Mouse (Mus musculus) olfactory bulb, adult 2 months (tissue): ENCODE measurements at regions not wholly inside any gene's neighbourhood (a gene's known extent, or its start where the extent isn't known, plus 50 kb on each side); places are given as distances from the start of the nearest gene placed in this dataset.

Experiments
- H3K27ac ChIP-seq: fragments of 200-500 bp; 2 replicates; pipeline ENCODE4 v1.5.1; 2012; ENCODE audit warnings: low read depth, low read length; ENCODE audit not compliant: insufficient read depth
- H3K4me1 ChIP-seq: fragments of 200-500 bp; 2 replicates; pipeline ENCODE4 v1.6.1; 2012; ENCODE audit warnings: low read length; ENCODE audit not compliant: control insufficient read depth, insufficient read depth
- H3K4me3 ChIP-seq: fragments of 200-500 bp; 2 replicates; pipeline ENCODE4 v1.5.1; 2012; ENCODE audit warnings: mild to moderate bottlenecking, low read depth, low read length, moderate library complexity; ENCODE audit not compliant: insufficient read depth
- CTCF ChIP-seq: fragments of 200-500 bp; IDR thresholded peaks from 2 replicates; pipeline ENCODE4 v1.5.1; 2012; ENCODE audit warnings: low read depth, mild to moderate bottlenecking, low read length, moderate library complexity; ENCODE audit not compliant: insufficient read depth
- POLR2A ChIP-seq: fragments of 200-500 bp; IDR thresholded peaks from 2 replicates; pipeline ENCODE4 v1.6.1; 2012; ENCODE audit warnings: mild to moderate bottlenecking, low read depth, low read length, moderate library complexity; ENCODE audit not compliant: insufficient read depth
- WGBS: fragments of 180-500 bp; shearing (Covaris S2); methylation state at CpG from one replicate; pipeline ENCODE4 v1.1.7; 2018; 5-methylcytosine and 5-hydroxymethylcytosine counted together

DNA sequence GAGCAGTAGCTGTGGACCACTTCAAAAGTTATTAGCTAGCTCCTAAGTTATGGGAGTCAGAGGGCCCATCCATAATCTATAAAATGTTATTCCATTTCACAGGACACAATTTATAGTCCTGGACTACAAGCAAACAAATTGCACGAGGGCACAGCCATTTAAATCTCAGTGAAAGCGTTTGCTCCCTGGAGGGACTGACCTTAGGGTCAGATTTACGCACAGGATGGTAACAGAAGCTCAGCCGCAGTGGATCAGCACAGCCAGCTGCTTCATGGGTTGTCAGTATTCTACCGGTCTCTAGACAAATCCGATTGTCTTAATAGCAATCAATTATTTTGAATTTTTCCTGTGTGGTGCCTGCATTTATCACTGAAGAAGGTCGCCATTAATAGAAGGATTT is 65.8 kb upstream of the Slc35f3 start:
- WGBS, result 67% methylated on average over 7 of the region's 7 CpGs
- no peak overlapping the region for H3K27ac ChIP-seq
- H3K4me1 ChIP-seq, result no peaks in the 10 kb centered on the region; the same call in 1 of the 2 replicates
- no peak overlapping the region for H3K4me3 ChIP-seq
- TF ChIP-seq POLR2A (no peak), CTCF (no peak)

- Histone ChIP-seq H3K4me3 (no peak overlapping the region), H3K4me1 (peaks cover 3% of the 10 kb centered on the region; the same call in 1 of the 2 replicates), H3K27ac (no peak overlapping the region)
- TF ChIP-seq CTCF (no peak), POLR2A (no peak)
These were observed 58.7 kb upstream of the Slc35f3 start for GRCm38 (mm10) chr8:126239684-126240083.

GRCm38 (mm10) chr8:126244321-126244720 is 54.0 kb upstream of the Slc35f3 start:
- H3K4me1 ChIP-seq, result peaks cover 7% of the 10 kb centered on the region; the same call in 1 of the 2 replicates
- H3K27ac ChIP-seq, result no peak overlapping the region
- 53% methylated on average over 4 of the region's 4 CpGs for WGBS
- no peak overlapping the region for H3K4me3 ChIP-seq
- TF ChIP-seq POLR2A (no peak), CTCF (no peak)
